Comparison of ENCODE assay signal across 10 mouse cellular contexts in the genomic region with DNA sequence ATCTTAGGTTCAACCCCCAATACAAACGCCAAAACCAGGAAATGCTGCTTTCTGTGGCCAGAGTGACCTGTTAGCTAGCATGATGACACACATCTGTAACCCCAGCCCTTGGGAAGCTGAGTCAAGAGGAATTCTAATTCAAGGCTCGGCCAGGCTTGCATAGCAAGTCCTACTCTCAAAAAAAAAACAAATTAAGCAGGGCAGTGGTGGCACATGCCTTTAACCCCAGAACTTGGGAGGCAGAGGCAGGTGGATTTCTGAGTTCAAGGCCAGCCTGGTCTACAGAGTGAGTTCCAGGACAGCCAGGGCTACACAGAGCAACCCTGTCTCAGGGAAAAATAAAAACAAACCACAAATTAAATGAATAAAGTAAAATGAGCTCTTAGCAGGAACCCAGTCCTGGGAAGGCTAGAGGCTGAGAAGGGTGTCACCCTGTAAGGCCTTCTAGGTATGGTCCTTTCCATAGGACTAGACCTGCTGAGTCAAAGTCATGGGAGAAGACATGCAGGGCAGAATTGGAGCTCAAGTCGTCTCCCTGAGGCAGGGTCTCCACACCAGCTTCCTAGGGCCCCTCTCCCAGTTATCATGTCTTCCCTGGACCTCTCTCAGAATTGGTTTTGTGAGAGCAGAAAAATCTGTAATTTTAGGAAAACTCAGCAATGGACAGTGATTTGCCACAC. TPM values are rescaled to one million over a fixed set of nuclear protein-coding genes. Genes with fewer than 3 reads are reported as not detected.
A peak's percentile ranks its signal among the peaks of the same experiment; 100 is the strongest.
DNase-seq lines count a peak whose midpoint lies in the region; ATAC-seq and TF ChIP-seq lines count a peak whose summit lies in the region.
"Had no signal": no experiment of that assay in that cellular context is flagged by ENCODE, and none has a peak within 500 bp of the region (broad histone marks: within the 10 kb centered on the region; RNA-seq: fewer than 3 reads in every experiment).

No protein-coding gene starts in this region.

- no peak for ATAC-seq in heart, embryonic 15.5 days (replicated peaks; ENCODE audit: insufficient number of reproducible peaks, insufficient read depth, low FRiP score, low read depth)
- ATAC-seq in midbrain, embryonic 16.5 days: no peak
- no peak for ATAC-seq in midbrain, embryonic 15.5 days (replicated peaks)

- peaks cover 57% of the 10 kb centered on the region for H3K4me1 ChIP-seq in heart, embryonic 15.5 days (replicated peaks)
- peaks cover 2% of the 10 kb centered on the region for H3K4me1 ChIP-seq in testis, adult 2 months (ENCODE audit: control insufficient read depth, insufficient read depth, low read length)
- H3K4me1 ChIP-seq in midbrain, embryonic 16.5 days (ENCODE audit: control insufficient read depth, insufficient read depth, low read length): peaks cover 22% of the 10 kb centered on the region
- H3K4me1 ChIP-seq in midbrain, embryonic 15.5 days: peaks cover 38% of the 10 kb centered on the region

- intact Hi-C loops in heart, postnatal 14 days (cut with DNase I): no loop called here

- no peak for TF ChIP-seq POLR2A in testis, adult 2 months (IDR thresholded peaks at IDR 0.05; ENCODE audit: control insufficient read depth, low read depth, low read length)

- H3K9me3 ChIP-seq in heart, embryonic 15.5 days (replicated peaks): no peaks in the 10 kb centered on the region
- H3K9me3 ChIP-seq in midbrain, embryonic 16.5 days (replicated peaks; ENCODE audit: control insufficient read depth, low read length, poor library complexity, severe bottlenecking): no peaks in the 10 kb centered on the region
- no peaks in the 10 kb centered on the region for H3K9me3 ChIP-seq in midbrain, embryonic 15.5 days
- H3K9me3 ChIP-seq: embryonic facial prominence, embryonic 12.5 days; lung, embryonic 15.5 days had no signal

- WGBS in heart, embryonic 15.5 days: 66% methylated on average over 3 of the region's 3 CpGs
- whole genome bisulfite sequencing in midbrain, embryonic 16.5 days: 86% methylated on average over 3 of the region's 3 CpGs
- WGBS in midbrain, embryonic 15.5 days: 71% methylated on average over 3 of the region's 3 CpGs

- no peak overlapping the region for H3K9ac ChIP-seq in heart, embryonic 15.5 days
- no peak overlapping the region for H3K9ac ChIP-seq in midbrain, embryonic 16.5 days (ENCODE audit: low read depth, low read length)
- no peak overlapping the region for H3K9ac ChIP-seq in midbrain, embryonic 15.5 days
- H3K9ac ChIP-seq: embryonic facial prominence, embryonic 12.5 days; lung, embryonic 15.5 days had no signal

- DNase-seq in adrenal gland, adult 2 months: peak; percentile 77
- no peak for DNase-seq in adrenal gland, adult 8-10 months
- no peak for DNase-seq in heart, postnatal 14 days
- no peak for DNase-seq in testis, postnatal 14 days (ENCODE audit: low spot score)

- no peak for TF ChIP-seq CTCF in testis, adult 2 months (IDR thresholded peaks at IDR 0.05; ENCODE audit: control insufficient read depth, insufficient read depth, insufficient replicate concordance, low read depth, low read length)

- H3K27me3 ChIP-seq in heart, embryonic 15.5 days: no peaks in the 10 kb centered on the region
- H3K27me3 ChIP-seq in testis, adult 2 months (ENCODE audit: control insufficient read depth, insufficient read depth, low read length): no peaks in the 10 kb centered on the region
- H3K27me3 ChIP-seq in midbrain, embryonic 16.5 days (ENCODE audit: control insufficient read depth, insufficient read depth, low read depth, low read length): no peaks in the 10 kb centered on the region
- H3K27me3 ChIP-seq in midbrain, embryonic 15.5 days (replicated peaks): no peaks in the 10 kb centered on the region
- H3K27me3 ChIP-seq: embryonic facial prominence, embryonic 12.5 days; lung, embryonic 15.5 days had no signal

- no peak overlapping the region for H3K4me3 ChIP-seq in heart, embryonic 15.5 days
- H3K4me3 ChIP-seq in testis, adult 2 months (ENCODE audit: control insufficient read depth, low read depth, low read length): no peak overlapping the region
- no peak overlapping the region for H3K4me3 ChIP-seq in midbrain, embryonic 16.5 days (ENCODE audit: low read depth, low read length)
- no peak overlapping the region for H3K4me3 ChIP-seq in midbrain, embryonic 15.5 days
- H3K4me3 ChIP-seq: embryonic facial prominence, embryonic 12.5 days had no signal

- peaks cover 10% of the 10 kb centered on the region; the same call in 1 of the 2 replicates for H3K36me3 ChIP-seq in heart, embryonic 15.5 days
- H3K36me3 ChIP-seq in testis, adult 2 months (ENCODE audit: control insufficient read depth, insufficient read depth, low read length): no peaks in the 10 kb centered on the region
- peaks cover 2% of the 10 kb centered on the region for H3K36me3 ChIP-seq in midbrain, embryonic 16.5 days (ENCODE audit: control insufficient read depth, insufficient read depth, low read length)
- peaks cover 8% of the 10 kb centered on the region for H3K36me3 ChIP-seq in midbrain, embryonic 15.5 days (replicated peaks)

- peak overlapping the region; percentile 82 for H3K27ac ChIP-seq in heart, embryonic 15.5 days
- H3K27ac ChIP-seq in testis, adult 2 months (ENCODE audit: control insufficient read depth, insufficient read depth, low read depth, low read length): peak overlapping the region; percentile 20; the same call in 1 of the 2 replicates
- no peak overlapping the region for H3K27ac ChIP-seq in midbrain, embryonic 16.5 days (ENCODE audit: low read length)
- H3K27ac ChIP-seq in midbrain, embryonic 15.5 days: no peak overlapping the region
- H3K27ac ChIP-seq: embryonic facial prominence, embryonic 12.5 days; lung, embryonic 15.5 days had no signal

- peak overlapping the region; percentile 42; the same call in 1 of the 2 replicates for H3K4me2 ChIP-seq in heart, embryonic 15.5 days
- H3K4me2 ChIP-seq in midbrain, embryonic 16.5 days (ENCODE audit: low read length): no peak overlapping the region
- H3K4me2 ChIP-seq in midbrain, embryonic 15.5 days: no peak overlapping the region
- H3K4me2 ChIP-seq: lung, embryonic 15.5 days had no signal

RNA-seq across cellular contexts. Expression of a gene that starts 1.5 kb away (rescaled TPM):
- total RNA-seq in adrenal gland, adult 2 months (2021): 100 to 1,000 TPM; 119 to 128 TPM
- polyA plus RNA-seq in adrenal gland, adult 2 months (2012; rRNA removed): 347 and 361 TPM in 2 replicates
- total RNA-seq in adrenal gland, adult 8-10 months (2022): 100 to 1,000 TPM; 130 to 232 (median 157) TPM
- polyA plus RNA-seq in heart, embryonic 15.5 days (2015; fragmentation: Nextera tagmentation; extraction: Ambion mirVana): 29.2 and 35.5 TPM in 2 replicates
- total RNA-seq in heart, postnatal 14 days (2021): 100 to 1,000 TPM in 1 of 2 experiments, 10 to 100 TPM in 1; 97.2 to 101 TPM
- polyA plus RNA-seq in testis, adult 2 months (2012; rRNA removed): 19.5 and 20.8 TPM in 2 replicates
- 33.3 and 38.3 TPM in 2 replicates for polyA plus RNA-seq in midbrain, embryonic 16.5 days (2015; fragmentation: Nextera tagmentation; extraction: Ambion mirVana)
- 54.6 and 57.9 TPM in 2 replicates for polyA plus RNA-seq in midbrain, embryonic 15.5 days (2015; fragmentation: Nextera tagmentation; extraction: Ambion mirVana)

RNA-seq across cellular contexts. Expression of a gene that starts 1.6 kb away (rescaled TPM):
- total RNA-seq in adrenal gland, adult 2 months (2021): 1,000 to 10,000 TPM in 1 of 2 experiments, 100 to 1,000 TPM in 1; 696 to 1,341 TPM
- polyA plus RNA-seq in adrenal gland, adult 2 months (2012; rRNA removed): 517 and 655 TPM in 2 replicates
- total RNA-seq in adrenal gland, adult 8-10 months (2022): 1,000 to 10,000 TPM in 1 of 4 experiments, 100 to 1,000 TPM in 3; 798 to 1,098 (median 876) TPM
- 213 and 270 TPM in 2 replicates for polyA plus RNA-seq in heart, embryonic 15.5 days (2015; fragmentation: Nextera tagmentation; extraction: Ambion mirVana)
- total RNA-seq in heart, postnatal 14 days (2021): 100 to 1,000 TPM; 234 to 282 TPM
- polyA plus RNA-seq in testis, adult 2 months (2012; rRNA removed): 43.2 and 46.7 TPM in 2 replicates
- polyA plus RNA-seq in midbrain, embryonic 16.5 days (2015; fragmentation: Nextera tagmentation; extraction: Ambion mirVana): 374 and 394 TPM in 2 replicates
- 392 and 438 TPM in 2 replicates for polyA plus RNA-seq in midbrain, embryonic 15.5 days (2015; fragmentation: Nextera tagmentation; extraction: Ambion mirVana)

RNA-seq across cellular contexts. Expression of a gene that starts 26.2 kb away (rescaled TPM):
- 10 to 100 TPM; 17.0 to 21.6 TPM for total RNA-seq in adrenal gland, adult 2 months (2021)
- 83.6 and 186 TPM in 2 replicates for polyA plus RNA-seq in adrenal gland, adult 2 months (2012; rRNA removed)
- 10 to 100 TPM in 3 of 4 experiments, 1 to 10 TPM in 1; 8.3 to 28.7 (median 11.8) TPM for total RNA-seq in adrenal gland, adult 8-10 months (2022)
- polyA plus RNA-seq in heart, embryonic 15.5 days (2015; fragmentation: Nextera tagmentation; extraction: Ambion mirVana): 1.6 and 2.6 TPM in 2 replicates
- 1 to 10 TPM; 7.4 to 8.7 TPM for total RNA-seq in heart, postnatal 14 days (2021)
- 11.0 and 15.5 TPM in 2 replicates for polyA plus RNA-seq in testis, adult 2 months (2012; rRNA removed)
- 1.8 and 3.3 TPM in 2 replicates for polyA plus RNA-seq in midbrain, embryonic 16.5 days (2015; fragmentation: Nextera tagmentation; extraction: Ambion mirVana)
- polyA plus RNA-seq in midbrain, embryonic 15.5 days (2015; fragmentation: Nextera tagmentation; extraction: Ambion mirVana): 1.9 and 2.3 TPM in 2 replicates

RNA-seq across cellular contexts. Expression of a gene that starts 38.0 kb away (rescaled TPM):
- 10 to 100 TPM in 1 of 2 experiments, 1 to 10 TPM in 1; 4.9 to 11.5 TPM for total RNA-seq in adrenal gland, adult 2 months (2021)
- polyA plus RNA-seq in adrenal gland, adult 2 months (2012; rRNA removed): 6.6 and 8.7 TPM in 2 replicates
- 10 to 100 TPM in 3 of 4 experiments, 1 to 10 TPM in 1; 9.1 to 17.0 (median 14.6) TPM for total RNA-seq in adrenal gland, adult 8-10 months (2022)
- 7.9 and 12.2 TPM in 2 replicates for polyA plus RNA-seq in heart, embryonic 15.5 days (2015; fragmentation: Nextera tagmentation; extraction: Ambion mirVana)
- 1 to 10 TPM; 3.4 to 4.3 TPM for total RNA-seq in heart, postnatal 14 days (2021)
- 30.4 and 39.1 TPM in 2 replicates for polyA plus RNA-seq in testis, adult 2 months (2012; rRNA removed)
- polyA plus RNA-seq in midbrain, embryonic 16.5 days (2015; fragmentation: Nextera tagmentation; extraction: Ambion mirVana): 32.7 and 39.2 TPM in 2 replicates
- polyA plus RNA-seq in midbrain, embryonic 15.5 days (2015; fragmentation: Nextera tagmentation; extraction: Ambion mirVana): 38.1 and 39.3 TPM in 2 replicates

Comparison
In these comparisons a context has a peak if more than half of its experiments do, and no peak if none do; other contexts are left out.
1. H3K27ac ChIP-seq: peak in heart, embryonic 15.5 days (single experiment) and testis, adult 2 months (single experiment); none in midbrain, embryonic 16.5 days (single experiment) and midbrain, embryonic 15.5 days (single experiment).